Mouse (Mus musculus) megakaryocyte progenitor cell, adult 5-6 weeks (primary cell): ENCODE results near the gene Kansl1l. TPM values are rescaled to one million over a fixed set of nuclear protein-coding genes. Genes with fewer than 3 reads are reported as not detected.

Experiments used
- ATAC-seq: replicated peaks from 2 replicates; pipeline ENCODE4 v1.8.0; 2016; ENCODE audit warnings: mild to moderate bottlenecking, moderate TSS enrichment, inconsistent platforms; ENCODE audit not compliant: poor library complexity
- total RNA-seq, 2 experiments: library from RNA; stranded (forward) in 1 of 2; stranded (reverse) in 1 of 2; fragments of 157-497, 149-512 nt in 1 of 2; fragments of 200-1000 nt in 1 of 2; gene quantifications; 2 replicates each; pipeline versions ENCODE4 v1.2.3 to v1.2.4; 2015 to 2017

Gene Kansl1l
- total RNA-seq (2015) (36.7 and 45.4 TPM in 2 replicates), total RNA-seq (2017) (24.2 and 28.1 TPM in 2 replicates)

DNA sequence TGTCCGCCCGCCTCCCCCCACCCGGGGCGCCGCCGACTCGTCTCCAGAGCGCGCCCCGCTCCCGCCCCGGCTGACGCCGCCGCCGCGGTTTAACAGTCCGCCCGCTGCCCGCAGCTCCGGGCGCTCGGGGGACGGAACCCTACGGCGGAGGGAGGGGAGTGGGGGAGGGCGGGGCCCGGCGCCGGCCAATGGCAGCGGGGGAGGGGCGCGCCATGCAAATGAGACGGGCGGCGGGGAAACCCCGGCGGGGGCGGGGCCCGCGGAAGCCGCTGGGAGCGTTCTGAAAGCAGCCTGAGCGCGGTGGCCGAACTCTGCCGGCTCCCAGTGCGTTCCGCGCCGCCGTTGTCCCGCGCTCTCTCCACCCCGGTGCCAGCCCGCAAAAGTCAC is at the start of gene Kansl1l:
Gene Kansl1l, minus strand, starts transcription at position 110 of the 387 bp plus-strand sequence.
- ATAC-seq, result peak; percentile 49

GRCm38 (mm10) chr1:66865633-66866032 is 48.3 kb upstream of the Kansl1l start:
- no peak for ATAC-seq

- ATAC-seq, result no peak
Observed at GRCm38 (mm10) chr1:66863741-66864495, 46.6 kb upstream of the Kansl1l start.

DNA sequence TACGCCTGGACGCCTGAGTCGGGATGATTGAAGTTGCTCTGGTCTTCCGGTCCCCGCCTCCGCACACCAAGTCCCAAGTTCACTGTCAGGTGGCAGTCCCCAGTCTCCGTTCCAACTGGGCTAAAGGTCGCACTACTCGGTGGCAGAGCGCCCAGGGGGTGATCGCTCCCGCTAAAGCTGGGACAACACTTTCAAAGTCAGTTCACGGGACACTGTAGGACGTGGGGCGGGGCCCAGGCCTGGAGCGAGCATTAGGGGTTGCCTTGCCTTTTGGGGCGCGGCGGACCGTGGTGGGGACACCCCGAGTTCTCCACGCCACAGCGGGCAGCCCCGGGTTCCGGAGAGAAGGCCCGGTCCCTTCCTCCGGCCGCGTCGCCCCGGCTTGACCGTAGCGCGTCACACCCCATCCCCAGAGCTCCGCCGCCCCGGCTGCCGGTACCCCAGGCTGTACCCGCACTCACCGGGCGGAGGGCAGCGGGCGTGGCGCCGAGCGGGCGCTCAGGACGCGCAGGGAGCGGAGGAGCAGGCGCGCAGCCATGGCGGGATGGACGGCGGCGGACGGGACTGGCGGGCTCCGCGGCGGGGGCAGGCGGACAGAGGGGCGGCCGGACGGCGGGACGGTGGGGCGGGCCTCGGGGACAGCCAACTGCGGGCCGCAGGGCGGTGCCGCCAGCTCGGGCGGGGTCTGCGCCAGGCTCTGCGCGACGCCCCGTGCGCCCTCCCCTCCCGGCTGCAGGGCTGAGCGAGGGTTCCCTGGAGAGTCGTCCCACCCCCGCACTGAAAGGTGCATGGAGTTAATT is 45.5 kb upstream of the Kansl1l start, which contains the start of gene Acadl:
Gene Acadl, minus strand, starts transcription at position 566 of the 800 bp plus-strand sequence.
- ATAC-seq, result peak; percentile 75

- no peak for ATAC-seq
Observed at GRCm38 (mm10) chr1:66861764-66862672, 44.7 kb upstream of the Kansl1l start.

GRCm38 (mm10) chr1:66847506-66847905 is 30.1 kb upstream of the Kansl1l start:
- ATAC-seq, result peak; percentile 49; the same call in 1 of the 2 replicates

GRCm38 (mm10) chr1:66845690-66846318 is 28.4 kb upstream of the Kansl1l start:
- peak; percentile 71 for ATAC-seq

DNA sequence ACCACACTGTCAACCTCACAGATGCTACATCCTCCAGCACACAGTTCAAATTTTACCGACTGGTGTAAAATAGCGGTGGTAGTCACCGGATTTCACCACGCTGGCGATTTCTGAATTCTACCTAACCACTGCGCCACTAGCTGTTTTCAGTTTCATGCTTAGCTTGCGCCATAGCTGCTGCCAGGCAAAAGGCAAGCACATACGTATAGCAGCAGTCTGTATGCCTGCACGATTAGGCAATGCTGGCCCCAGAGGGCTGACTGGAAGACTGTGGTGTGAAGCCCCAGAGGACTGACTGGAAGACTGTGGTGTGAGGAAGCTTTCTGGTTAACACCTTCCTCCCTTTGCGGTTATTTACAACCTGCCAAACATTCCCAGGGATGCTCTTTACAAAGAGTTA is 24.6 kb upstream of the Kansl1l start:
- ATAC-seq, result peak; percentile 76

DNA sequence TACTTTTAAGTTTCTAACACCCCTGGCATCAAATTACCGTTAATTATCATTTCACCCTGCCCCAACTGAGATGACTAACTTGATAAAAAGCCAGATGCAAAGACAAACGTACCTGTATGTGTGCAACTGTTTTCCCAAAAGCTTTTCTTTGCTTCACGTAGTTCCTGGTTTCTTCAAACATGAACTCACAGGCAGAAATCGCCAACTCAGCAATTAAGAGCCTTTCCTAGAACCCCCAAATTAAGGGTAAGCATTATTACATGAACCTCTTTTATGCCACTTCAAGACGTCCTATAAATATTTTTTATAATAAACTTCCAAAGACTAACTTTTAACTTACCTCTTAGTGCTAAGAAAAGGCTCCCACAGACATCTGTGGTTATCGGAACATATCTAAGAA is 24.1 kb upstream of the Kansl1l start:
- no peak for ATAC-seq

DNA sequence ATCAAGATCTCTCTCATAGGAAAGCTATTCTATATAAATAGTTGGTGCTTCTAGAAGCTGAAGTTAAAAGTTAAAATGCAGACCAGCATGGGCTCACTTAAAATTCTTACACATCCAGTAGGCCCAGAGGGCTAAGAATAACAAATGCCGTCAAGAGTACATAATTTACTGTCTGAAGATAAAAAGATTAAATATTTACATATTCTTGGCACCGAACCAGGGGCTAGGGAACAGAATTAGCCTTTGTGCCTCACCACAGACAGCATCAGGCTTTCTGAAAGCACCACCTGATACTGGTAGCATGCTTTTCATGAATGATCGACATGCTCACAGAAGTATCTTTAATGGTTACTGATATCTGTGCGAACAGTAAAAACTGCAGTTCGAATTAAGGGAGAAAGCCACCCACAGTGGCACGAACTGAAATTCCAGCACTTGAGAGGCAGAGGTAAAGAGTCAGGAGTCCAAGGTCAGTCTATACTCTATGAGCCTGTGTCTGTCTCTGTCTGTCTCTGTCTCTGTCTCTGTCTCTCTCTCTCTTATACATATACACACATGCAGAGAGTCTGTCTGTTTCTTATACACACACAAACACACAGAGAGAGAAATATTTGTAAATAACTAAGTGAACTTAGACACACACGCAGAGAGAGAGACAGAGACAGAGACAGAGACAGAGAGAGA is 22.5 kb upstream of the Kansl1l start:
- no peak for ATAC-seq

DNA sequence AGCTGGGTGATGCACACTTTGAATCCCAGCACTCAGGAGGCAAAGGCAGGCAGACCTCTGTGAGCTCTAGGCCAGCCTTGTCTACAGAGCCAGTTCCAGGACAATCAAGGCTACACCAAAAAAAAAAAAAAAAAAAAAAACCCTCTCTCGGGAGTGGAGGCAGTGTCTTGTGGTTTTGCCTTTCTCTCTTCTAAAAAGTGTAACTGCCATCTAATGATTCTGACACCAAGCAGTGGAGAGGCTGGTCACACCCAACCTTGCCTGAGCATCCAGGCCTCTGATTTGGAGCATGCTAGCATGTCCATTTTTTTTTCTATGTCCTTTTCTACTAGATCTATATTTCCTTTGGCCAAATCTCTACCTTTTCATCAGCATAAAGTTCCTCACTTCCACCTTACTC is 21.8 kb upstream of the Kansl1l start:
- ATAC-seq, result 0 out of 2 replicates have a peak, but pooled peaks have one; percentile 12

DNA sequence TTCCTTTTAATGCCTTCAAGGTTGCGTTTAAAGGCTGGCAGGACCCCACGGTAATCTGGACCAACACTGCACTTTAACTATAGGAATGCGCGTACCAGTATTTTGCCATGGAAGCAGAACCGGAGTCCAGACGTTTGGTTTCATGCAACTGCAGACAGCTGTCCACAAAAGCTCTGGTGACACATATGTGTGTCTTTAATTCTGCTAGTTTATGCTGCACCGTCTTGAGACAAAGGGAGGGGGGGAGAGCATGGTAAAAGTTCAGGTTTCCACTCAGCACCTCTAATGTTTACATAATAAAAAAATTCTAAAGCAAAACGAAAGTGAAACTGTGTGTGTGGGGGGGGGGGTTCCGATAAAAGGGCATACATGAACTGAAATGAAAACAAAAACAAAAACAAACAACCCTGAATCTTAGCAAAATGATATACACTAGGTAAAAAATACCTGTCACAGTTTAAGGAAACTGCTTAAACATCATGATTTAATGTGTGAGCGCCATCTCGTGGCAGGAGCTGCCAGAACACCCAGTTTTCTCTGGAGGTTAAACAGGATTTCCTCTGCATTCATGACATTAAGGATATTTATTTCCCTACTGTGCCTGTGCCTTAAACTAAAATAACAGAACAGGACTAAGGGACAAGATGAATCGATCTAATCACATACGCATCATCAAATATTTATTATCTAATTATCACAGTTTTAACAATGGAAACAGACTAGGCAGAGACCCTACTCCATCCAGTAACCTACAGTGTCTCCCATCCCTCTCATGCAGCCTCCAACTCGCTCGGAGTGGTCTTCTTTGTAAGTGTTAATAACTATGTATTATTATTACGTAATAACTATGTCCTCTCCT is 21.1 kb upstream of the Kansl1l start:
- peak; percentile 75 for ATAC-seq

- ATAC-seq, result no peak
Observed at GRCm38 (mm10) chr1:66837207-66837606, 19.8 kb upstream of the Kansl1l start.

DNA sequence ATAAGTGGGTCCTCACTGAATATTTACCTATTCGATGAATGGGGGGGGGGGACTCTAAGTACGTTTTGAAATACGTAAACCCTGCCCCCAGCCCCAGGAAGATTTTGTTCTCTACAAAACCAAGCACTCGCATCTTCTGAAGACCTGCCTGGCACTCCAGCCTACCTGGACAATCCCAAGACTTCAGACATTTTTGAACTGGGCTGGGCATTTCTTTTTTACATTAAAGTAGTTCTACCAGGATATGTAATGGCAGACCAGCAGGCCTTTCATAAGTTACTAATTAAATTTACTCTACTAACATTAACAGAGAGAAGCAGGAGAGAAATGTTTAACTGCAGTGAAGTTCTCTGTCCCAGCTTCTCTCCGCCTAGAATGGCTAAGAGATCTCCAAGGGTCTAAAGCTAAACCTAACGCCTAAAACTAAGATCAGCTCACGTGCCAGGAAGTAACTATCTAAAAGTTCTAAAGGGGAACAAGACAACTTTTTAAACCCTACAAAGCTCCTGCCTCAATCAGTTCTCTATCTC is 15.3 kb upstream of the Kansl1l start:
- ATAC-seq, result no peak

DNA sequence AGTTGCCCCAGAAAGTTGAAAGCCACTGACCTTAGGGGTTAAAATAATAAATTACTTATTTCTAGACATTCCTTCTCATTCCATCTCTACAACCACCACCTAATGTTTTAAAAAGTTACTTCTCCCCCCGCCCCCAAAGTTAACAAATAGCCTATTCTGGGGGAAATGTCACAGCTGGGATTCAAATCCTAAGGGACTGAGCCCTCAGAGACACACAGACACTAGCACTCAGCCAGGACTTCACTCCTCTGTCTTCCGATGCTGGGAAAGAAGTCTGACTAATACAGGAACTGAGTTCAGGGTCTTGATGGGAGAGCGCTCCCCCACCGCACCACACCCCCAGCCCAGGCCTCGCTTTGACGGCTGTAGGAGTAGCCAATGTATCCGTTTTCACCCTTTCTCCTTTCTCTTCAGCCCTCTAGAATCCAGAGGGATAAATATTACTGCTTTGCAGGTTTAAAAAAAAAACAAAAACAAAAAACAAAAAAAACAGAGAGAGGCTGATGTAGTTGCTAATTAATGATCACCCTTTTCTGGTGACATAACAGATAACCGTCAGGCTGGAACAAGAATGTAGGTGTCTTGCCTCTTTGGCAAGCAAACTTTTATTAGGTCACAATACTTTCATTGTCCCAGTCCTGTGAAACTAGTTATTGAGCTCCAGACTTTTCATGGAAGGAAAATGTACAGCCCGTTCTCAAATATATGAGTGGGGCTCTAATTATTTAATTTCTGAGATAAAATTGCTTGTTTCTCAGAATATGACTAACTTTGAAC is 14.7 kb upstream of the Kansl1l start:
- no peak for ATAC-seq

DNA sequence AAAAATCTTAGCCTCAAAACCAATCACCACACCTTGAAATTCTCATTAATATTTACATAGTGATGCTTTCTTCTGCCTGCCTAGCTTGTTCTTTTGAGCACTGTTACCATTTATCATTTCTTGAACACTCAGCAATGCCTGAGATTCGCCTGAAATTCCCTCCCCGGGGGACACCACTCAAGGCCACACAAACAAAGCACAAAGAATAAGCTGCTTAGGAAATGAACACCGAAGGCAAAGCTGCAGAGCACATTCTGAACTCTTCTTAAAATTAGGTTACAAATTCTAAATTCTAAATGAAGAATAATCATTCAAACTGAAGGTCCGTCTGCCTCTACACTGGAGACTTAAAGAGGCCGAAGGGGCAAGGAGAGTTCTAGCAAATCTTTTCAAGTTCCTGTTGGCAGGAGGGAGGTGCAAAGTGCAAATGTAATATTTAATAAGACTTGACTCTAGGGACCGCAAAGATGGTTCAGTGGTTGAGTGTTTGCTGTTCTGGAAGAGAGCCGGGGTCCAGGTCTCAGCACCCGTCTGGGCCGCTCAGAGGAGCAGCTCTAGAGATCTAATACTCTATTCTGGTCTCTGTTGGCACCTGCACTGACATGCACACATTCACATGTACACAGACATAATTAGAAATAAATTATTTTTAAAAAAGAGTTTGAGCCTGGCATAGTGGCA is 12.2 kb upstream of the Kansl1l start:
- ATAC-seq, result no peak

DNA sequence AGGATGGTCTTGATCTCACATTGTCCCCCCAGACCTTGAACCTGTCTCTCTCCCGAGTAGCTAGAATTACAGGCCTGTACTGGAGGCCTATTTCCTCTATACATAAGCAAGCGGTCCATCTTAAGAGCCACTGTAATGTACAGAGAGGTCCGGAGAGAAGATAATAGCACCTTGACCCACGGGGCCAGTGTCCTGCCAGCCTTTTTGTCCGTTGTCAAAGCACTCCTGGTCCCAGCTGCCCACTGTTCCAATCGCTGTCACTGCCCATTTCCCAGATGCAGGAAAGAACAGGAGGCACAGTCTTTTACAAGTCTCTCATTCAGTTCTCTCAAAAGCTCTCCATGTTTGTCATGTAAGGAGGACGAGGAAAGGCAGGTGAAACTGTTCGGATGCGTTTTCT is 4.6 kb upstream of the Kansl1l start:
- ATAC-seq, result no peak
